Mouse (Mus musculus) intestine, embryonic 16.5 days (tissue): ENCODE results near the gene Slc2a4. TPM values are rescaled to one million over a fixed set of nuclear protein-coding genes. Genes with fewer than 3 reads are reported as not detected.
A peak's percentile ranks its signal among the peaks of the same experiment; 100 is the strongest.
"Not testable (repeated sequence)": the region's sequence is repeated elsewhere in the genome, so short reads cannot be mapped to it uniquely, and the experiment has no call there.

ENCODE experiments used
- ATAC-seq: fragments of 200-750 bp; cut with Nextera tagmentation; 2 replicates; pipeline ENCODE4 v1.8.0; 2017; ENCODE audit warnings: moderate TSS enrichment, moderate library complexity
- H3K27ac ChIP-seq: fragments of 300-500 bp; sonication (generic); 2 replicates; pipeline ENCODE4 v1.5.1; 2014; ENCODE audit warnings: mild to moderate bottlenecking, low read length
- H3K27me3 ChIP-seq: fragments of 300-500 bp; sonication (generic); replicated peaks from 2 replicates; pipeline ENCODE4 v1.6.1; 2014; ENCODE audit warnings: low read length, control low read depth, mixed read lengths; ENCODE audit not compliant: control insufficient read depth, insufficient read depth
- H3K36me3 ChIP-seq: fragments of 300-500 bp; sonication (generic); 2 replicates; pipeline ENCODE4 v1.6.1; 2014; ENCODE audit warnings: low read length, control low read depth; ENCODE audit not compliant: control insufficient read depth, insufficient read depth
- H3K4me1 ChIP-seq: fragments of 300-500 bp; sonication (generic); 2 replicates; pipeline ENCODE4 v1.6.1; 2014; ENCODE audit warnings: low read length, control low read depth, mixed read lengths; ENCODE audit not compliant: control insufficient read depth, insufficient read depth
- H3K4me2 ChIP-seq: fragments of 300-500 bp; sonication (generic); 2 replicates; pipeline ENCODE4 v1.6.1; 2014; ENCODE audit warnings: low read depth, low read length, control low read depth
- H3K4me3 ChIP-seq: fragments of 300-500 bp; sonication (generic); 2 replicates; pipeline ENCODE4 v1.5.1; 2014; ENCODE audit warnings: mild to moderate bottlenecking, low read length
- H3K9ac ChIP-seq: fragments of 300-500 bp; sonication (generic); 2 replicates; pipeline ENCODE4 v1.6.1; 2014; ENCODE audit warnings: low read depth, low read length
- H3K9me3 ChIP-seq: fragments of 300-500 bp; sonication (generic); 2 replicates; pipeline ENCODE4 v1.6.1; 2016; ENCODE audit warnings: low read length, control low read depth; ENCODE audit not compliant: control insufficient read depth
- WGBS: fragments of 180-500 bp; shearing (Covaris S2); extraction: QIAGEN DNeasy Blood & Tissue Kit; methylation state at CpG from one replicate; pipeline ENCODE4 v1.1.7; 2014; 5-methylcytosine and 5-hydroxymethylcytosine counted together
- polyA plus RNA-seq: library from polyadenylated mRNA; unstranded; fragments of >200 nt; fragmentation: Nextera tagmentation; extraction: Ambion mirVana; gene quantifications from 2 replicates; pipeline ENCODE4 v1.2.1, GENCODE M21; 2015

The Slc2a4 gene
- polyA plus RNA-seq, 1 experiment from 2014 or later = 22.6 TPM

- no peaks in the 10 kb centered on the region for H3K9me3 ChIP-seq
- peak; percentile 68 for ATAC-seq
Observed at GRCm38 (mm10) chr11:69965271-69966005, 17.4 kb upstream of the Slc2a4 start.

GRCm38 (mm10) chr11:69964650-69965270 lies 16.8 kb upstream of the Slc2a4 start, which contains the start of gene Cldn7:
Cldn7 (plus strand) TSS chr11:69964779.
- H3K4me3 ChIP-seq = peak within 1 kb of the TSS; percentile 62
- no peaks in the 10 kb centered on the region for H3K9me3 ChIP-seq
- H3K4me2 ChIP-seq = peak within 1 kb of the TSS; percentile 47
- H3K4me1 ChIP-seq = peaks cover 13% of the 10 kb centered on the region
- no peaks in the 10 kb centered on the region for H3K36me3 ChIP-seq
- no peak for ATAC-seq
- peaks cover 15% of the 10 kb centered on the region for H3K27me3 ChIP-seq
- 7% methylated on average over 24 of the region's 24 CpGs for WGBS
- peak within 1 kb of the TSS; percentile 97 for H3K27ac ChIP-seq
- peak within 1 kb of the TSS; percentile 81 for H3K9ac ChIP-seq

More at GRCm38 (mm10) chr11:69965271-69966005, 17.4 kb upstream of the Slc2a4 start:
- 2% methylated on average over 49 of the region's 49 CpGs for WGBS
- H3K27ac ChIP-seq = peak overlapping the region; percentile 97
- peak overlapping the region; percentile 81 for H3K9ac ChIP-seq
- H3K36me3 ChIP-seq = no peaks in the 10 kb centered on the region
- H3K4me2 ChIP-seq = peak overlapping the region; percentile 50; the same call in 1 of the 2 replicates
- peaks cover 14% of the 10 kb centered on the region for H3K4me1 ChIP-seq
- H3K4me3 ChIP-seq = peak overlapping the region; percentile 62
- peaks cover 15% of the 10 kb centered on the region for H3K27me3 ChIP-seq

- Histone ChIP-seq H3K27me3 (peaks cover 15% of the 10 kb centered on the region), H3K4me2 (peak overlapping the region; percentile 12; the same call in 1 of the 2 replicates), H3K9ac (peak overlapping the region; percentile 43; the same call in 1 of the 2 replicates), H3K4me3 (no peak overlapping the region), H3K27ac (peak overlapping the region; percentile 92), H3K9me3 (no peaks in the 10 kb centered on the region), H3K4me1 (peaks cover 9% of the 10 kb centered on the region; the same call in 1 of the 2 replicates), H3K36me3 (no peaks in the 10 kb centered on the region)
- 25% methylated on average over 5 of the region's 5 CpGs for WGBS
- ATAC-seq = peak; percentile 39
Observed at GRCm38 (mm10) chr11:69961841-69962240, 13.9 kb upstream of the Slc2a4 start.

- Histone ChIP-seq H3K4me2 (peak overlapping the region; percentile 37; the same call in 1 of the 2 replicates), H3K27ac (peak overlapping the region; percentile 92)
- ATAC-seq = no peak
Observed at GRCm38 (mm10) chr11:69960616-69961015, 12.6 kb upstream of the Slc2a4 start.

GRCm38 (mm10) chr11:69956218-69956617 lies 8.2 kb upstream of the Slc2a4 start:
- Histone ChIP-seq H3K36me3 (no peaks in the 10 kb centered on the region), H3K9me3 (no peaks in the 10 kb centered on the region), H3K4me2 (no peak overlapping the region), H3K4me3 (no peak overlapping the region), H3K27ac (no peak overlapping the region), H3K9ac (no peak overlapping the region), H3K27me3 (no peaks in the 10 kb centered on the region), H3K4me1 (peaks cover 6% of the 10 kb centered on the region; the same call in 1 of the 2 replicates)
- 67% methylated on average over 1 of the region's 1 CpGs for WGBS
- ATAC-seq = no peak

More at GRCm38 (mm10) chr11:69960616-69961015, 12.6 kb upstream of the Slc2a4 start:
- Histone ChIP-seq H3K4me1 (peaks cover 9% of the 10 kb centered on the region; the same call in 1 of the 2 replicates), H3K36me3 (no peaks in the 10 kb centered on the region), H3K4me3 (no peak overlapping the region), H3K27me3 (peaks cover 12% of the 10 kb centered on the region), H3K9me3 (no peaks in the 10 kb centered on the region), H3K9ac (no peak overlapping the region)
- WGBS = 40% methylated on average over 5 of the region's 5 CpGs

GRCm38 (mm10) chr11:69955618-69956017 lies 7.6 kb upstream of the Slc2a4 start:
- ATAC-seq, H3K36me3 ChIP-seq, H3K9me3 ChIP-seq, H3K4me2 ChIP-seq, H3K4me1 ChIP-seq, H3K9ac ChIP-seq, H3K4me3 ChIP-seq, H3K27ac ChIP-seq, H3K27me3 ChIP-seq: not testable (repeated sequence)
- 72% methylated on average over 4 of the region's 4 CpGs for WGBS

- H3K4me2 ChIP-seq = no peak overlapping the region
- H3K9ac ChIP-seq = no peak overlapping the region
- no peaks in the 10 kb centered on the region for H3K36me3 ChIP-seq
- WGBS = 39% methylated on average over 11 of the region's 11 CpGs
- no peak overlapping the region for H3K4me3 ChIP-seq
- no peaks in the 10 kb centered on the region for H3K27me3 ChIP-seq
- peaks cover 4% of the 10 kb centered on the region for H3K4me1 ChIP-seq
- H3K27ac ChIP-seq = peak overlapping the region; percentile 61
- H3K9me3 ChIP-seq = no peaks in the 10 kb centered on the region
- ATAC-seq = peak; percentile 64
Observed at GRCm38 (mm10) chr11:69953267-69953915, 5.4 kb upstream of the Slc2a4 start.

GRCm38 (mm10) chr11:69952274-69952673 lies 4.3 kb upstream of the Slc2a4 start:
- Histone ChIP-seq H3K4me2 (no peak overlapping the region), H3K27ac (no peak overlapping the region), H3K9me3 (no peaks in the 10 kb centered on the region), H3K36me3 (no peaks in the 10 kb centered on the region), H3K4me3 (no peak overlapping the region), H3K4me1 (peaks cover 6% of the 10 kb centered on the region), H3K27me3 (no peaks in the 10 kb centered on the region), H3K9ac (no peak overlapping the region)
- ATAC-seq = no peak
- WGBS = 43% methylated on average over 1 of the region's 1 CpGs

GRCm38 (mm10) chr11:69950807-69951459 lies 2.9 kb upstream of the Slc2a4 start:
- no peak for ATAC-seq
- WGBS = 45% methylated on average over 4 of the region's 4 CpGs
- H3K4me3 ChIP-seq = no peak overlapping the region
- peaks cover 6% of the 10 kb centered on the region for H3K4me1 ChIP-seq
- no peaks in the 10 kb centered on the region for H3K9me3 ChIP-seq
- H3K27ac ChIP-seq = no peak overlapping the region
- no peaks in the 10 kb centered on the region for H3K27me3 ChIP-seq
- no peaks in the 10 kb centered on the region for H3K36me3 ChIP-seq
- no peak overlapping the region for H3K9ac ChIP-seq
- H3K4me2 ChIP-seq = no peak overlapping the region
